Mouse (Mus musculus) heart, embryonic 16.5 days (tissue): Measurements from ENCODE around the gene Gm11011. TPM values are rescaled to one million over a fixed set of nuclear protein-coding genes. Genes with fewer than 3 reads are reported as not detected.

ENCODE experiments used
- ATAC-seq: fragments of 200-750 bp; cut with Nextera tagmentation; replicated peaks from 2 replicates; pipeline ENCODE4 v1.8.0; 2017; ENCODE audit warnings: moderate number of reproducible peaks; ENCODE audit not compliant: insufficient read depth, low FRiP score; ENCODE audit errors: extremely low read depth
- H3K27ac ChIP-seq: fragments of 300-500 bp; sonication (generic); 2 replicates; pipeline ENCODE4 v1.5.1; 2014; ENCODE audit warnings: mild to moderate bottlenecking, low read length, control low read depth, moderate library complexity
- H3K27me3 ChIP-seq: fragments of 300-500 bp; sonication (generic); 2 replicates; pipeline ENCODE4 v1.6.1; 2014; ENCODE audit warnings: low read length, mixed read lengths; ENCODE audit not compliant: control insufficient read depth, insufficient read depth
- H3K36me3 ChIP-seq: fragments of 300-500 bp; sonication (generic); 2 replicates; pipeline ENCODE4 v1.6.1; 2014; ENCODE audit not compliant: control insufficient read depth, insufficient read depth
- H3K4me1 ChIP-seq: fragments of 300-500 bp; sonication (generic); 2 replicates; pipeline ENCODE4 v1.6.1; 2014; ENCODE audit warnings: low read length, mixed read lengths; ENCODE audit not compliant: control insufficient read depth, insufficient read depth
- H3K4me2 ChIP-seq: fragments of 300-500 bp; sonication (generic); 2 replicates; pipeline ENCODE4 v1.6.1; 2014; ENCODE audit warnings: low read depth, mild to moderate bottlenecking, control low read depth, low read length
- H3K4me3 ChIP-seq: fragments of 300-500 bp; sonication (generic); 2 replicates; pipeline ENCODE4 v1.5.1; 2014; ENCODE audit warnings: mild to moderate bottlenecking, control low read depth, low read length
- H3K9ac ChIP-seq: fragments of 300-500 bp; sonication (generic); 2 replicates; pipeline ENCODE4 v1.6.1; 2014; ENCODE audit warnings: low read length, control low read depth
- H3K9me3 ChIP-seq: fragments of 300-500 bp; sonication (generic); replicated peaks from 2 replicates; pipeline ENCODE4 v1.6.1; 2016; ENCODE audit warnings: low read length; ENCODE audit not compliant: control insufficient read depth
- WGBS: fragments of 180-500 bp; shearing (Covaris S2); extraction: QIAGEN DNeasy Blood & Tissue Kit; methylation state at CpG from one replicate; pipeline ENCODE4 v1.1.7; 2014; 5-methylcytosine and 5-hydroxymethylcytosine counted together
- polyA plus RNA-seq: library from polyadenylated mRNA; unstranded; fragments of >200 nt; fragmentation: Nextera tagmentation; extraction: Ambion mirVana; gene quantifications from 2 replicates; pipeline ENCODE4 v1.2.1, GENCODE M21; 2015

Gm11011 gene
- polyA plus RNA-seq, 1 experiment from 2014 or later, result not detected

- H3K4me3 ChIP-seq, result no peak overlapping the region
- no peak overlapping the region for H3K27ac ChIP-seq
- H3K9me3 ChIP-seq, result no peaks in the 10 kb centered on the region
- no peak overlapping the region for H3K4me2 ChIP-seq
- no peak for ATAC-seq
- no peaks in the 10 kb centered on the region for H3K36me3 ChIP-seq
- no peaks in the 10 kb centered on the region; the same call in 1 of the 2 replicates for H3K27me3 ChIP-seq
- WGBS, result 78% methylated on average over 7 of the region's 7 CpGs
- no peaks in the 10 kb centered on the region for H3K4me1 ChIP-seq
- no peak overlapping the region for H3K9ac ChIP-seq
Observed at GRCm38 (mm10) chr2:169577508-169578196, 9.9 kb downstream of the Gm11011 start.

GRCm38 (mm10) chr2:169570063-169570462, 17.5 kb downstream of the Gm11011 start:
- no peak for ATAC-seq
- Histone ChIP-seq H3K27ac (no peak overlapping the region), H3K4me2 (no peak overlapping the region), H3K9ac (no peak overlapping the region), H3K36me3 (no peaks in the 10 kb centered on the region), H3K9me3 (0 out of 2 replicates have a peak, but pooled peaks cover 3% of the 10 kb centered on the region), H3K4me3 (no peak overlapping the region), H3K4me1 (no peaks in the 10 kb centered on the region), H3K27me3 (no peaks in the 10 kb centered on the region)
- 70% methylated on average over 10 of the region's 10 CpGs for WGBS

DNA sequence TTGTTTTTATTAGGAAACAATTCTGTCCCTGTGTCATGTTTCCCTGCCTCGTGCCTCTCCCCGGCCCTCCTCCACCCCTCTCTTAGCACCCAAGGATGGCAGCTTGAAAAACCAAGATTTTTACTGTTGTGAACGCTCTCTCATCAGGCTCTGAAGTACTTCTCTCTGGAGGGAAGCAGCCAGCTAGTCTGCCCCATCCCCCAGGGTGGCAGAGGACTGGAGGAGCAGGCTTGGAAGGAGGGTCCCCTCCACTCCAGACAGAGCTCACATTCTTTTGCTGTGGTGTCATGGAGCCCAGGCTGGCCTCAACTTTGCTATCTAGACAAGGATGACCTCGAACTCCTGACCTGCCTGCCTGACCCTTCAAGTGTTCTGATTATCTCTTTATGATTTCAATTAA, 21.4 kb downstream of the Gm11011 start:
- ATAC-seq, result no peak
- Histone ChIP-seq H3K9me3 (0 out of 2 replicates have a peak, but pooled peaks cover 3% of the 10 kb centered on the region), H3K4me3 (no peak overlapping the region), H3K9ac (no peak overlapping the region), H3K27me3 (no peaks in the 10 kb centered on the region), H3K4me1 (no peaks in the 10 kb centered on the region), H3K36me3 (no peaks in the 10 kb centered on the region), H3K4me2 (no peak overlapping the region), H3K27ac (no peak overlapping the region)
- WGBS, result 40% methylated on average over 4 of the region's 4 CpGs

GRCm38 (mm10) chr2:169565751-169566150, 21.8 kb downstream of the Gm11011 start:
- H3K27me3 ChIP-seq, result no peaks in the 10 kb centered on the region
- ATAC-seq, result no peak
- H3K9ac ChIP-seq, result no peak overlapping the region
- H3K9me3 ChIP-seq, result 0 out of 2 replicates have a peak, but pooled peaks cover 3% of the 10 kb centered on the region
- H3K4me3 ChIP-seq, result no peak overlapping the region
- no peak overlapping the region for H3K4me2 ChIP-seq
- H3K27ac ChIP-seq, result no peak overlapping the region
- no peaks in the 10 kb centered on the region for H3K4me1 ChIP-seq
- no peaks in the 10 kb centered on the region for H3K36me3 ChIP-seq
- WGBS, result 50% methylated on average over 7 of the region's 7 CpGs

GRCm38 (mm10) chr2:169545674-169546073, 41.9 kb downstream of the Gm11011 start:
- Histone ChIP-seq H3K4me2 (no peak overlapping the region), H3K27ac (no peak overlapping the region), H3K4me1 (no peaks in the 10 kb centered on the region), H3K27me3 (no peaks in the 10 kb centered on the region), H3K9ac (no peak overlapping the region), H3K4me3 (no peak overlapping the region), H3K9me3 (no peaks in the 10 kb centered on the region), H3K36me3 (no peaks in the 10 kb centered on the region)
- WGBS, result 80% methylated on average over 7 of the region's 7 CpGs
- no peak for ATAC-seq

DNA sequence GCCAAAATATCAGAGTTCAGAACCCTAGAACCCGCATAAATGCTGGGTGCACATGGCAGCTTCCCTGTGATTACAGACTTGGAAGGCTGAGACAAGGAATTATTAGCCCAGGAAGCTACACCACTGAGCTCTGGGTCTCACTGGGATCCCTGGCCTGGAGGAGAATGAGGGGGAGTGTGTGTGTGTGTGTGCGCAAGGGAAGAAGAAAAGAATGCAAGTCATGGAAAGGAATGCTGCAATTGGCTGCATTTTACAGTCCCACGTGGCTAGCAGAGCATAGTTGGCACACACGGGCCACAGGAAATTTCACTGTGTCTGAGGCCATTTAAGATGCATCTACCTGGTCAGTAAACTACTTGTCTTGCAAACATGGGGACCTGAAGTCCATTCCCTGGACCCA, 48.6 kb downstream of the Gm11011 start:
- Histone ChIP-seq H3K9me3 (no peaks in the 10 kb centered on the region), H3K4me2 (no peak overlapping the region), H3K4me1 (no peaks in the 10 kb centered on the region), H3K27ac (no peak overlapping the region), H3K36me3 (no peaks in the 10 kb centered on the region), H3K9ac (no peak overlapping the region), H3K27me3 (no peaks in the 10 kb centered on the region), H3K4me3 (no peak overlapping the region)
- 54% methylated on average over 4 of the region's 4 CpGs for WGBS
- no peak for ATAC-seq

Other genes starting within 250 kb of the Gm11011 start
- 3.2 and 3.6 TPM in 2 replicates for gene Tshz2, start 45.3 kb upstream of the Gm11011 start, polyA plus RNA-seq